Mouse (Mus musculus) thymus, adult 2 months (tissue): ENCODE results near the gene Tatdn2. TPM values are rescaled to one million over a fixed set of nuclear protein-coding genes. Genes with fewer than 3 reads are reported as not detected.

Source experiments
- DNase-seq: peaks from one replicate; pipeline ENCODE4 v3.0.0; 2021
- H3K27ac ChIP-seq: fragments of 200-500 bp; 2 replicates; pipeline ENCODE4 v1.5.1; 2012; ENCODE audit warnings: low read length, control low read depth; ENCODE audit not compliant: control insufficient read depth, insufficient read depth
- H3K27me3 ChIP-seq: fragments of 200-500 bp; 2 replicates; pipeline ENCODE4 v1.6.1; 2012; ENCODE audit warnings: mild to moderate bottlenecking, low read length, moderate library complexity, mixed read lengths; ENCODE audit not compliant: control insufficient read depth, insufficient read depth
- H3K36me3 ChIP-seq: fragments of 200-500 bp; 2 replicates; pipeline ENCODE4 v1.6.1; 2012; ENCODE audit warnings: mild to moderate bottlenecking, low read length, moderate library complexity; ENCODE audit not compliant: control insufficient read depth, insufficient read depth
- H3K4me1 ChIP-seq: fragments of 200-500 bp; replicated peaks from 2 replicates; pipeline ENCODE4 v1.6.1; 2012; ENCODE audit warnings: low read length; ENCODE audit not compliant: control insufficient read depth, insufficient read depth
- H3K4me3 ChIP-seq: fragments of 200-500 bp; 2 replicates; pipeline ENCODE4 v1.5.1; 2012; ENCODE audit warnings: mild to moderate bottlenecking, low read length, control low read depth, moderate library complexity; ENCODE audit not compliant: control insufficient read depth, insufficient read depth
- CTCF ChIP-seq: fragments of 200-500 bp; IDR thresholded peaks from 2 replicates; pipeline ENCODE4 v1.5.1; 2012; ENCODE audit warnings: mild to moderate bottlenecking, control low read depth, low read length, moderate library complexity, borderline replicate concordance; ENCODE audit not compliant: control insufficient read depth, poor library complexity, insufficient read depth; ENCODE audit errors: extremely low read depth
- POLR2A ChIP-seq: fragments of 200-500 bp; IDR thresholded peaks from 2 replicates; pipeline ENCODE4 v1.6.1; 2012; ENCODE audit warnings: mild to moderate bottlenecking, low read length, control low read depth, moderate library complexity; ENCODE audit not compliant: control insufficient read depth, poor library complexity, insufficient read depth; ENCODE audit errors: extremely low read depth
- WGBS: fragments of 180-500 bp; shearing (Covaris S2); methylation state at CpG from one replicate; pipeline ENCODE4 v1.1.7; 2018; 5-methylcytosine and 5-hydroxymethylcytosine counted together
- polyA plus RNA-seq: library from polyadenylated mRNA; depleted of rRNA; stranded (reverse); fragments of >200 nt; gene quantifications from 2 replicates; pipeline ENCODE4 v1.2.3, GENCODE M21; 2012

Tatdn2 gene
- polyA plus RNA-seq, 1 experiment, result 35.7 TPM

GRCm38 (mm10) chr6:113681271-113681670 lies 15.6 kb upstream of the Tatdn2 start:
- H3K27me3 ChIP-seq, result no peaks in the 10 kb centered on the region
- no peak overlapping the region for H3K27ac ChIP-seq
- WGBS, result 12% methylated on average over 4 of the region's 4 CpGs
- peak; percentile 90 for DNase-seq
- H3K36me3 ChIP-seq, result no peaks in the 10 kb centered on the region
- H3K4me3 ChIP-seq, result no peak overlapping the region
- H3K4me1 ChIP-seq, result peaks cover 2% of the 10 kb centered on the region; the same call in 1 of the 2 replicates
- TF ChIP-seq POLR2A (no peak), CTCF (peak; percentile 85; the same call in 1 of the 2 replicates)

- H3K36me3 ChIP-seq, result no peaks in the 10 kb centered on the region
- no peaks in the 10 kb centered on the region for H3K27me3 ChIP-seq
- H3K4me1 ChIP-seq, result peaks cover 2% of the 10 kb centered on the region; the same call in 1 of the 2 replicates
- H3K27ac ChIP-seq, result no peak overlapping the region
- 94% methylated on average over 10 of the region's 10 CpGs for WGBS
- no peak for TF ChIP-seq POLR2A
- no peak for TF ChIP-seq CTCF
- H3K4me3 ChIP-seq, result no peak overlapping the region
- DNase-seq, result no peak
Measured at GRCm38 (mm10) chr6:113683081-113683825, 13.6 kb upstream of the Tatdn2 start.

GRCm38 (mm10) chr6:113686551-113687125 lies 10.2 kb upstream of the Tatdn2 start:
- 92% methylated on average over 8 of the region's 8 CpGs for WGBS
- no peak overlapping the region for H3K4me3 ChIP-seq

GRCm38 (mm10) chr6:113690008-113690399 lies 6.8 kb upstream of the Tatdn2 start:
- Histone ChIP-seq H3K27me3 (no peaks in the 10 kb centered on the region), H3K27ac (peak overlapping the region; percentile 13; the same call in 1 of the 2 replicates), H3K4me1 (peaks cover 8% of the 10 kb centered on the region; the same call in 1 of the 2 replicates), H3K36me3 (no peaks in the 10 kb centered on the region), H3K4me3 (no peak overlapping the region)
- WGBS, result 93% methylated on average over 7 of the region's 7 CpGs
- DNase-seq, result no peak
- TF ChIP-seq CTCF (no peak), POLR2A (no peak)

More at GRCm38 (mm10) chr6:113686551-113687125, 10.2 kb upstream of the Tatdn2 start:
- Histone ChIP-seq H3K36me3 (no peaks in the 10 kb centered on the region), H3K4me1 (peaks cover 8% of the 10 kb centered on the region; the same call in 1 of the 2 replicates), H3K27ac (no peak overlapping the region), H3K27me3 (no peaks in the 10 kb centered on the region)
- TF ChIP-seq POLR2A (no peak), CTCF (no peak)
- DNase-seq, result no peak

GRCm38 (mm10) chr6:113690400-113691083 lies 6.3 kb upstream of the Tatdn2 start:
- H3K36me3 ChIP-seq, result no peaks in the 10 kb centered on the region
- DNase-seq, result no peak
- no peak overlapping the region for H3K4me3 ChIP-seq
- peaks cover 8% of the 10 kb centered on the region; the same call in 1 of the 2 replicates for H3K4me1 ChIP-seq
- WGBS, result 72% methylated on average over 14 of the region's 14 CpGs
- H3K27me3 ChIP-seq, result no peaks in the 10 kb centered on the region
- H3K27ac ChIP-seq, result 0 out of 2 replicates have a peak overlapping the region, but pooled peaks have one; percentile 24
- no peak for TF ChIP-seq POLR2A
- no peak for TF ChIP-seq CTCF

GRCm38 (mm10) chr6:113691084-113691462 lies 5.8 kb upstream of the Tatdn2 start:
- no peak for TF ChIP-seq POLR2A
- TF ChIP-seq CTCF, result no peak
- Histone ChIP-seq H3K27ac (0 out of 2 replicates have a peak overlapping the region, but pooled peaks have one; percentile 24), H3K4me3 (no peak overlapping the region), H3K27me3 (no peaks in the 10 kb centered on the region), H3K36me3 (no peaks in the 10 kb centered on the region), H3K4me1 (peaks cover 11% of the 10 kb centered on the region)
- no peak for DNase-seq
- 82% methylated on average over 4 of the region's 4 CpGs for WGBS
